Mouse (Mus musculus): ENCODE measurements around the gene Qtrt1. TPM values are rescaled to one million over a fixed set of nuclear protein-coding genes. Genes with fewer than 3 reads are reported as not detected.
"Not testable (repeated sequence)": the region's sequence is repeated elsewhere in the genome, so short reads cannot be mapped to it uniquely, and the experiment has no call there.

The Qtrt1 gene
- polyA plus RNA-seq, 1 experiment from 2014 or later = 51.1 TPM

- Histone ChIP-seq H3K9ac (ENCODE audit: low read length) (no peak overlapping the region), H3K4me1 (ENCODE audit: control insufficient read depth, insufficient read depth, low read length) (peaks cover 12% of the 10 kb centered on the region), H3K4me3 (replicated peaks; ENCODE audit: low read length) (no peak overlapping the region), H3K36me3 (ENCODE audit: control insufficient read depth, insufficient read depth, low read length) (0 out of 2 replicates have a peak, but pooled peaks cover 3% of the 10 kb centered on the region), H3K27ac (ENCODE audit: low read length) (no peak overlapping the region), H3K9me3 (replicated peaks; ENCODE audit: control insufficient read depth, low read length) (no peaks in the 10 kb centered on the region), H3K4me2 (ENCODE audit: low read depth, low read length) (no peak overlapping the region), H3K27me3 (ENCODE audit: control insufficient read depth, insufficient read depth, low read length) (no peaks in the 10 kb centered on the region)
- ATAC-seq (ENCODE audit: insufficient read depth, low FRiP score) = no peak
- WGBS = 90% methylated on average over 3 of the region's 3 CpGs
Observed at GRCm38 (mm10) chr9:21458821-21459220, 47.2 kb downstream of the Qtrt1 start.

GRCm38 (mm10) chr9:21460400-21460940 lies 48.8 kb downstream of the Qtrt1 start:
- H3K27ac ChIP-seq (ENCODE audit: low read length) = no peak overlapping the region
- H3K36me3 ChIP-seq (ENCODE audit: control insufficient read depth, insufficient read depth, low read length) = 0 out of 2 replicates have a peak, but pooled peaks cover 3% of the 10 kb centered on the region
- H3K4me1 ChIP-seq (ENCODE audit: control insufficient read depth, insufficient read depth, low read length) = peaks cover 11% of the 10 kb centered on the region
- no peak overlapping the region for H3K9ac ChIP-seq (ENCODE audit: low read length)
- 88% methylated on average over 3 of the region's 3 CpGs for WGBS
- no peak overlapping the region for H3K4me3 ChIP-seq (replicated peaks; ENCODE audit: low read length)
- no peak for ATAC-seq (ENCODE audit: insufficient read depth, low FRiP score)
- no peaks in the 10 kb centered on the region for H3K9me3 ChIP-seq (replicated peaks; ENCODE audit: control insufficient read depth, low read length)
- H3K27me3 ChIP-seq (ENCODE audit: control insufficient read depth, insufficient read depth, low read length) = no peaks in the 10 kb centered on the region
- H3K4me2 ChIP-seq (ENCODE audit: low read depth, low read length) = no peak overlapping the region

- peak; percentile 42; the same call in 1 of the 2 replicates for ATAC-seq (ENCODE audit: insufficient read depth, low FRiP score)
- Histone ChIP-seq H3K9ac (ENCODE audit: low read length) (no peak overlapping the region), H3K9me3 (replicated peaks; ENCODE audit: control insufficient read depth, low read length) (no peaks in the 10 kb centered on the region), H3K36me3 (ENCODE audit: control insufficient read depth, insufficient read depth, low read length) (peaks cover 12% of the 10 kb centered on the region; the same call in 1 of the 2 replicates), H3K4me3 (replicated peaks; ENCODE audit: low read length) (no peak overlapping the region), H3K27ac (ENCODE audit: low read length) (no peak overlapping the region; the same call in 1 of the 2 replicates), H3K27me3 (ENCODE audit: control insufficient read depth, insufficient read depth, low read length) (no peaks in the 10 kb centered on the region), H3K4me1 (ENCODE audit: control insufficient read depth, insufficient read depth, low read length) (peaks cover 8% of the 10 kb centered on the region), H3K4me2 (ENCODE audit: low read depth, low read length) (no peak overlapping the region)
- 47% methylated on average over 5 of the region's 5 CpGs for WGBS
Observed at GRCm38 (mm10) chr9:21463138-21463590, 51.5 kb downstream of the Qtrt1 start.

GRCm38 (mm10) chr9:21463766-21464564 lies 52.3 kb downstream of the Qtrt1 start:
- WGBS = 79% methylated on average over 3 of the region's 3 CpGs

GRCm38 (mm10) chr9:21464565-21464928 lies 52.9 kb downstream of the Qtrt1 start:
- not testable (repeated sequence) for H3K36me3 ChIP-seq (ENCODE audit: control insufficient read depth, insufficient read depth, low read length); H3K4me2 ChIP-seq (ENCODE audit: low read depth, low read length); H3K27ac ChIP-seq (ENCODE audit: low read length); H3K9me3 ChIP-seq (replicated peaks; ENCODE audit: control insufficient read depth, low read length); H3K4me1 ChIP-seq (ENCODE audit: control insufficient read depth, insufficient read depth, low read length); H3K4me3 ChIP-seq (replicated peaks; ENCODE audit: low read length); H3K27me3 ChIP-seq (ENCODE audit: control insufficient read depth, insufficient read depth, low read length); H3K9ac ChIP-seq (ENCODE audit: low read length); ATAC-seq (ENCODE audit: insufficient read depth, low FRiP score)
- WGBS = 91% methylated on average over 7 of the region's 7 CpGs

More at GRCm38 (mm10) chr9:21463766-21464564, 52.3 kb downstream of the Qtrt1 start:
- Histone ChIP-seq H3K4me1 (ENCODE audit: control insufficient read depth, insufficient read depth, low read length) (peaks cover 8% of the 10 kb centered on the region), H3K36me3 (ENCODE audit: control insufficient read depth, insufficient read depth, low read length) (peaks cover 12% of the 10 kb centered on the region; the same call in 1 of the 2 replicates), H3K27ac (ENCODE audit: low read length) (no peak overlapping the region; the same call in 1 of the 2 replicates), H3K4me2 (ENCODE audit: low read depth, low read length) (no peak overlapping the region), H3K27me3 (ENCODE audit: control insufficient read depth, insufficient read depth, low read length) (no peaks in the 10 kb centered on the region), H3K9me3 (replicated peaks; ENCODE audit: control insufficient read depth, low read length) (no peaks in the 10 kb centered on the region), H3K9ac (ENCODE audit: low read length) (no peak overlapping the region), H3K4me3 (replicated peaks; ENCODE audit: low read length) (no peak overlapping the region)
- ATAC-seq (ENCODE audit: insufficient read depth, low FRiP score) = no peak

- Histone ChIP-seq H3K27ac (ENCODE audit: low read length) (no peak overlapping the region), H3K4me1 (ENCODE audit: control insufficient read depth, insufficient read depth, low read length) (no peaks in the 10 kb centered on the region), H3K4me2 (ENCODE audit: low read depth, low read length) (no peak overlapping the region), H3K4me3 (replicated peaks; ENCODE audit: low read length) (no peak overlapping the region), H3K27me3 (ENCODE audit: control insufficient read depth, insufficient read depth, low read length) (no peaks in the 10 kb centered on the region), H3K9me3 (replicated peaks; ENCODE audit: control insufficient read depth, low read length) (no peaks in the 10 kb centered on the region), H3K36me3 (ENCODE audit: control insufficient read depth, insufficient read depth, low read length) (peaks cover 20% of the 10 kb centered on the region; the same call in 1 of the 2 replicates), H3K9ac (ENCODE audit: low read length) (no peak overlapping the region)
- WGBS = 82% methylated on average over 20 of the region's 20 CpGs
- ATAC-seq (ENCODE audit: insufficient read depth, low FRiP score) = no peak
Observed at GRCm38 (mm10) chr9:21469032-21470024, 57.7 kb downstream of the Qtrt1 start.

Other genes with a start within 250 kb of the Qtrt1 start
- 4.7 TPM in 2 replicates for gene Pde4a, start 246.1 kb upstream of the Qtrt1 start, polyA plus RNA-seq (2015; fragmentation: Nextera tagmentation; extraction: Ambion mirVana)
- 52.5 and 56.4 TPM in 2 replicates for gene Keap1, start 172.5 kb upstream of the Qtrt1 start, polyA plus RNA-seq (2015; fragmentation: Nextera tagmentation; extraction: Ambion mirVana)
- gene S1pr5, start 163.4 kb upstream of the Qtrt1 start, polyA plus RNA-seq (2015; fragmentation: Nextera tagmentation; extraction: Ambion mirVana) = 1.8 and 2.0 TPM in 2 replicates
- gene Atg4d, start 146.5 kb upstream of the Qtrt1 start, polyA plus RNA-seq (2015; fragmentation: Nextera tagmentation; extraction: Ambion mirVana) = 53.3 and 55.7 TPM in 2 replicates
- 15.2 and 18.2 TPM in 2 replicates for gene Kri1, start 123.9 kb upstream of the Qtrt1 start, polyA plus RNA-seq (2015; fragmentation: Nextera tagmentation; extraction: Ambion mirVana)
- gene Cdkn2d, start 120.4 kb upstream of the Qtrt1 start, polyA plus RNA-seq (2015; fragmentation: Nextera tagmentation; extraction: Ambion mirVana) = 47.4 and 51.5 TPM in 2 replicates
- 77.7 and 86.3 TPM in 2 replicates for gene Ap1m2, start 99.5 kb upstream of the Qtrt1 start, polyA plus RNA-seq (2015; fragmentation: Nextera tagmentation; extraction: Ambion mirVana)
- 116 and 130 TPM in 2 replicates for gene Slc44a2, start 91.1 kb upstream of the Qtrt1 start, polyA plus RNA-seq (2015; fragmentation: Nextera tagmentation; extraction: Ambion mirVana)
- 144 and 147 TPM in 2 replicates for gene Ilf3, start 44.0 kb upstream of the Qtrt1 start, polyA plus RNA-seq (2015; fragmentation: Nextera tagmentation; extraction: Ambion mirVana)
- 81.4 and 97.2 TPM in 2 replicates for gene Dnm2, start 13.1 kb downstream of the Qtrt1 start, polyA plus RNA-seq (2015; fragmentation: Nextera tagmentation; extraction: Ambion mirVana)
- 78.5 and 80.6 TPM in 2 replicates for gene Tmed1, start 98.4 kb downstream of the Qtrt1 start, polyA plus RNA-seq (2015; fragmentation: Nextera tagmentation; extraction: Ambion mirVana)
- 5.9 and 6.0 TPM in 2 replicates for gene AB124611, start 114.3 kb downstream of the Qtrt1 start, polyA plus RNA-seq (2015; fragmentation: Nextera tagmentation; extraction: Ambion mirVana)
- gene Carm1, start 135.1 kb downstream of the Qtrt1 start, polyA plus RNA-seq (2015; fragmentation: Nextera tagmentation; extraction: Ambion mirVana) = 15.6 and 16.1 TPM in 2 replicates
- 19.9 and 22.9 TPM in 2 replicates for gene Timm29, start 180.9 kb downstream of the Qtrt1 start, polyA plus RNA-seq (2015; fragmentation: Nextera tagmentation; extraction: Ambion mirVana)
- gene Yipf2, start 181.0 kb downstream of the Qtrt1 start, polyA plus RNA-seq (2015; fragmentation: Nextera tagmentation; extraction: Ambion mirVana) = 34.0 and 39.4 TPM in 2 replicates
- gene Smarca4, start 204.3 kb downstream of the Qtrt1 start, polyA plus RNA-seq (2015; fragmentation: Nextera tagmentation; extraction: Ambion mirVana) = 63.2 and 65.0 TPM in 2 replicates